Mouse (Mus musculus): ENCODE results near the gene Cggbp1. TPM values are rescaled to one million over a fixed set of nuclear protein-coding genes. Genes with fewer than 3 reads are reported as not detected.

Gene Cggbp1
- polyA plus RNA-seq, 1 experiment from 2014 or later = 112 TPM

GRCm38 (mm10) chr16:64875822-64876221, 24.0 kb downstream of the Cggbp1 start:
- Histone ChIP-seq H3K9me3 (replicated peaks) (no peaks in the 10 kb centered on the region), H3K36me3 (no peaks in the 10 kb centered on the region), H3K27ac (no peak overlapping the region), H3K27me3 (no peaks in the 10 kb centered on the region), H3K9ac (no peak overlapping the region), H3K4me2 (replicated peaks) (no peak overlapping the region), H3K4me1 (no peaks in the 10 kb centered on the region), H3K4me3 (no peak overlapping the region)
- 96% methylated on average over 1 of the region's 1 CpGs for WGBS
- no peak for ATAC-seq (ENCODE audit: low FRiP score)

DNA sequence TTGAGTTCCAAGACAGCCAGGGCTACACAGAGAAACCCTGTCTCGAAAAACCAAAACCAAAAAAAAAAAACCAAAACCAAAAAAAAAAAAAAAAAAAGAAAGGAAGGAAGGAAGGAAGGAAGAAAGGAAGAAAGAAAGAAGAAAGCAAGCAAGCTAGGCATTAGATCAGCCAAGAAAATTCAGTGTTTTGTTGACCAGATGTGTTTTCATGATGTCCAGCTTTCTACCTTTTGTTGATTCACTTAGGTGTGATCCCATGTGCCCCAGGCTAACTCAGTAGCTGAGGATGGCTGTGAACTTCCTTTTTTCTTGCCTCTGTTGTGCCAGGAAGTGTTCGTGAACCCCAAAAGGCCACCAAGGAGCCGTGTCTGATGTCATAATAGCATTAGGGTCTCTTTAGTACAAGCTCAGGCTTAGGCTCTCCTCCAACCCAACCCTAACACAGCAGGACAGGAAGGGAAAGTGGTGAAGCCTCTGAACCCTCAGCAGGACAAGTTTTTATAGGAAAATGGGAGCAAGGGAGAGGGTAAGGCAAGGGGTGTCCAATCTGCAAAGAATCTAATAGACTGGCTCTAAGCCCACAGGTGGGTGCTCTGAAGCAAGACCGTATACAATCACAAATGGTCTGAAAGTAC, 25.0 kb downstream of the Cggbp1 start:
- Histone ChIP-seq H3K9me3 (replicated peaks) (no peaks in the 10 kb centered on the region), H3K27ac (no peak overlapping the region), H3K9ac (no peak overlapping the region), H3K27me3 (no peaks in the 10 kb centered on the region), H3K36me3 (no peaks in the 10 kb centered on the region), H3K4me2 (replicated peaks) (no peak overlapping the region), H3K4me1 (no peaks in the 10 kb centered on the region), H3K4me3 (no peak overlapping the region)
- 78% methylated on average over 4 of the region's 4 CpGs for WGBS
- no peak for ATAC-seq (ENCODE audit: low FRiP score)

DNA sequence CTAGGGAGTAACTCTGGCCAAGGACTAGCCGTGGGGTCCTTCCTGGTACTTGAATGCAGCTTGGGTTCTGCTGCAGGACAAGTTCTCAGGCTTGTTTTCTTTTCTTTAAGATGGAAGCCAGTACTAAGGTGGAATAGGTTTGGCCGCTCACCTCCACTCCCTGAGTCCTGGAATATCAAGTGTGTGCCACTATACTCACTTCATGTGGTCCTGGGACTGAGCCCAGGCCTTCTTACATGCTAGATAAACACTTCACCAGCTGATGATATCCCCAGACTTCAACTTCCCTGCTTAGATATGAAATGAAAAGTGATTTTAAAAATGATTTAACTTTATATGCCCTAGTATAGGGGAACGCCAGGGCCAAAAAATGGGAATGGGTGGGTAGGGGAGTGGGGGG, 25.5 kb downstream of the Cggbp1 start:
- no peak for ATAC-seq (ENCODE audit: low FRiP score)
- Histone ChIP-seq H3K9me3 (replicated peaks) (no peaks in the 10 kb centered on the region), H3K27me3 (no peaks in the 10 kb centered on the region), H3K27ac (no peak overlapping the region), H3K9ac (no peak overlapping the region), H3K36me3 (no peaks in the 10 kb centered on the region), H3K4me1 (no peaks in the 10 kb centered on the region), H3K4me2 (replicated peaks) (no peak overlapping the region), H3K4me3 (no peak overlapping the region)
- WGBS = 83% methylated on average over 3 of the region's 3 CpGs

- no peak for ATAC-seq (ENCODE audit: low FRiP score)
- no peak overlapping the region for H3K4me2 ChIP-seq (replicated peaks)
- no peaks in the 10 kb centered on the region for H3K36me3 ChIP-seq
- WGBS = 87% methylated on average over 3 of the region's 3 CpGs
- H3K4me3 ChIP-seq = no peak overlapping the region
- H3K27ac ChIP-seq = no peak overlapping the region
- H3K4me1 ChIP-seq = no peaks in the 10 kb centered on the region
- H3K27me3 ChIP-seq = no peaks in the 10 kb centered on the region
- H3K9me3 ChIP-seq (replicated peaks) = no peaks in the 10 kb centered on the region
- no peak overlapping the region for H3K9ac ChIP-seq
Observed at GRCm38 (mm10) chr16:64878611-64879132, 26.9 kb downstream of the Cggbp1 start.

- no peaks in the 10 kb centered on the region for H3K4me1 ChIP-seq
- ATAC-seq (ENCODE audit: low FRiP score) = no peak
- H3K9ac ChIP-seq = no peak overlapping the region
- no peaks in the 10 kb centered on the region for H3K9me3 ChIP-seq (replicated peaks)
- H3K27me3 ChIP-seq = no peaks in the 10 kb centered on the region
- no peak overlapping the region for H3K4me3 ChIP-seq
- no peak overlapping the region for H3K27ac ChIP-seq
- WGBS = 82% methylated on average over 5 of the region's 5 CpGs
- no peak overlapping the region for H3K4me2 ChIP-seq (replicated peaks)
- no peaks in the 10 kb centered on the region for H3K36me3 ChIP-seq
Observed at GRCm38 (mm10) chr16:64879735-64880134, 27.9 kb downstream of the Cggbp1 start.

DNA sequence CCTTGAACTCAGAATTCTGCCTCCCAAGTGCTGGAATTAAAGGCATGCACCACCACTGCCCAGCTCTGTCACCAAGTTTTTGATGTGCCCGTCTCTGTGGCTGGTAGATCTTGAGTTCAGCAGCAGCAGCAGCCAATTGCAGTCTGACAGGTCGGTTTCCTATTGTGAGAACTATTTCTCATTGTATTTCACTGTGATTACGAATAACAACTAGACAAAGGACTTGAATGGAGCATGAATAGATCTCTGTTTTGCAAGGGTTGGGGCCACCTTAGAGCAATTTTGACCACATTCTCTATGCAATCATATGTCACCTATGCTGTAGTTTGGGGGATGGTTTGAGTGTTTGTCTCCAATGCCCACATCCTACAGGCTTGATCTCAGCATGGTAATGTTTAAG, 29.2 kb downstream of the Cggbp1 start:
- Histone ChIP-seq H3K27ac (no peak overlapping the region), H3K4me1 (no peaks in the 10 kb centered on the region), H3K9ac (no peak overlapping the region), H3K9me3 (replicated peaks) (no peaks in the 10 kb centered on the region), H3K4me2 (replicated peaks) (no peak overlapping the region), H3K36me3 (no peaks in the 10 kb centered on the region), H3K4me3 (no peak overlapping the region), H3K27me3 (no peaks in the 10 kb centered on the region)
- no peak for ATAC-seq (ENCODE audit: low FRiP score)
- WGBS = 72% methylated on average over 3 of the region's 3 CpGs

- no peak overlapping the region for H3K4me2 ChIP-seq (replicated peaks)
- 83% methylated on average over 2 of the region's 2 CpGs for WGBS
- no peak overlapping the region for H3K27ac ChIP-seq
- H3K36me3 ChIP-seq = no peaks in the 10 kb centered on the region
- H3K4me3 ChIP-seq = no peak overlapping the region
- no peak for ATAC-seq (ENCODE audit: low FRiP score)
- H3K9ac ChIP-seq = no peak overlapping the region
- no peaks in the 10 kb centered on the region for H3K9me3 ChIP-seq (replicated peaks)
- no peaks in the 10 kb centered on the region for H3K4me1 ChIP-seq
- no peaks in the 10 kb centered on the region for H3K27me3 ChIP-seq
Observed at GRCm38 (mm10) chr16:64881442-64881841, 29.6 kb downstream of the Cggbp1 start.

DNA sequence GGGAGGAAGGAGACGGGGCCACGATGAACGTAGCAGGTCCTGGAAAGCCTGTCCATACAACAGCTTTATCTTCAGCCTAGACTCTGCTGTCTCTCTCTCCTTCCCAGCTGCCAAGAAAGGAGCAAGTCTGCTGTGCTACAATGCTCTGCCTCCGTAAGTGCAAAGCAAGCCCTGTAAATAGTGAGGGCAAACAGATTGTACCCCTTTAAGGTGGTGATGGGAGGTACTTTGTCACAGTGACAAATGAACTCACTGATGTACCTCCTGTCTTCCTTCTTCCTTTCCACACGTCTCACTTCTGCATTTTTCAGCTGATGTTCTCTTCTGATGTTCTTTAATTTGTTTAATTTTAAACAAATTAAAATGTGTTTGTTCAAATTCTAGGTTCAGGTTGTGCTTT, 32.1 kb downstream of the Cggbp1 start:
- Histone ChIP-seq H3K27me3 (no peaks in the 10 kb centered on the region), H3K9me3 (replicated peaks) (no peaks in the 10 kb centered on the region), H3K27ac (no peak overlapping the region), H3K4me2 (replicated peaks) (no peak overlapping the region), H3K4me1 (no peaks in the 10 kb centered on the region), H3K9ac (no peak overlapping the region), H3K36me3 (no peaks in the 10 kb centered on the region), H3K4me3 (no peak overlapping the region)
- 67% methylated on average over 5 of the region's 5 CpGs for WGBS
- no peak for ATAC-seq (ENCODE audit: low FRiP score)

DNA sequence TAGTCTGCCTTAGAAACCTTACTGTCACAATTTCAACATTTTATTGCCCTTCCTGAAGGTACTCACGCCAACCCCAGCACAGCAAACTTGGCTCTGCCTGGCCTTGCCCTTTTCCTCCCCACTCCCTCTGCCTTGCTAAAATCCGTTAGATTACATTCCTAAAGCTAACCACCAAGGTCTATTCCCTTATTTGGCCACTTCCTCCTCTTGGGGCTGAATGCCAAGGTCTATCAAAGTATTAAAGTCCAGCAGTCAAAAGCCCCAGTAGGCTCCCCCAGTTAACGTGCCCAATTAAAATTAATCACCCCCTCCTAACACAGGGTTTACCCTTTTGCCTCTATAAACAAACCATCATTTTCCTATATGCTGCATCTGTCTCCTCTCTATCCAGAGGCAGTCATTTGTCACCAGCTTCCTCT, 32.6 kb downstream of the Cggbp1 start:
- no peak for ATAC-seq (ENCODE audit: low FRiP score)
- Histone ChIP-seq H3K27ac (no peak overlapping the region), H3K36me3 (no peaks in the 10 kb centered on the region), H3K4me1 (no peaks in the 10 kb centered on the region), H3K9me3 (replicated peaks) (no peaks in the 10 kb centered on the region), H3K9ac (no peak overlapping the region), H3K4me2 (replicated peaks) (no peak overlapping the region), H3K4me3 (no peak overlapping the region), H3K27me3 (no peaks in the 10 kb centered on the region)
- WGBS = 45% methylated on average over 3 of the region's 3 CpGs

DNA sequence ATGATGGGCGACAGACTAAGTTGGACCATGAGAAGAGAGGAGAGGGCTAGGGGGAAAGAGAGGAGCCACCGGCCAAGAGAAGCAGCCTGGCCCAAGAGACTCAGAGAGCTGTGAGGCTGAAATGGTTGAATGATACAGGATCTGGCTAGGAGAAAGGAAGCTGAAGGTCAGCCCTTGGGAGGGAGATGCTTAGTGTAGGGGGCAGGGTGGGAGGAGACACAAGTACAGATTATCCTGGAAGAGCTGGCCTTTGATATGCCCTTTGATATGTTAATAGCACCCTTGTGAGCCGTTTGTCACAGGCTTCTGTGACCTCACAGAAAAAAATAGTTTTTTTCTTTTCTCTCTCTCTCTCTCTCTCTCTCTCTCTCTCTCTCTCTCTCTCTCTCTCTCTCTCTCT, 33.3 kb downstream of the Cggbp1 start:
- no peak overlapping the region for H3K4me3 ChIP-seq
- H3K27ac ChIP-seq = no peak overlapping the region
- no peaks in the 10 kb centered on the region for H3K9me3 ChIP-seq (replicated peaks)
- ATAC-seq (ENCODE audit: low FRiP score) = no peak
- no peaks in the 10 kb centered on the region for H3K4me1 ChIP-seq
- no peak overlapping the region for H3K9ac ChIP-seq
- H3K36me3 ChIP-seq = no peaks in the 10 kb centered on the region
- no peaks in the 10 kb centered on the region for H3K27me3 ChIP-seq
- H3K4me2 ChIP-seq (replicated peaks) = no peak overlapping the region
- 28% methylated on average over 3 of the region's 3 CpGs for WGBS

DNA sequence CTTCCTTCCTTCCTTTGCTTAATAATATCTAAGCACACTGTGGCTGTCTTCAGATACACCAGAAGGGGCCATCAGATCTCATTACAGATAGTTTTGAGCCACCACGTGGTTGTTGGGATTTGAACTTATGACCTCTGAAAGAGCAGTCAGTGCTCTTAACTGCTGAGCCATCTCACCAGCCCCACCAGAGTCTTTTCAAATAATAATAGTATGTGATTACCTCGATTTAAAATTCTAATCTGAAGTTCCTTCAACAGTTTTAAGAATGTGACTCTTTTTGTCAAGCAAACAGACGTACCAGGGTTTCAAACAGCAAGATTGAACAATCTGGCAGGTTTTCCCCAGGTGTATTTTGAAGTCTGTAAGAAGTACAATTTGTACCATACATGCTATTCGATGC, 33.8 kb downstream of the Cggbp1 start:
- Histone ChIP-seq H3K4me3 (no peak overlapping the region), H3K27ac (no peak overlapping the region), H3K9me3 (replicated peaks) (no peaks in the 10 kb centered on the region), H3K4me2 (replicated peaks) (no peak overlapping the region), H3K4me1 (no peaks in the 10 kb centered on the region), H3K9ac (no peak overlapping the region), H3K36me3 (no peaks in the 10 kb centered on the region), H3K27me3 (no peaks in the 10 kb centered on the region)
- no peak for ATAC-seq (ENCODE audit: low FRiP score)
- 48% methylated on average over 4 of the region's 4 CpGs for WGBS

GRCm38 (mm10) chr16:64889496-64889895, 37.7 kb downstream of the Cggbp1 start:
- WGBS = 91% methylated on average over 3 of the region's 3 CpGs
- H3K9ac ChIP-seq = no peak overlapping the region
- H3K4me3 ChIP-seq = no peak overlapping the region
- no peaks in the 10 kb centered on the region for H3K27me3 ChIP-seq
- no peaks in the 10 kb centered on the region for H3K4me1 ChIP-seq
- H3K9me3 ChIP-seq (replicated peaks) = no peaks in the 10 kb centered on the region
- no peak overlapping the region for H3K4me2 ChIP-seq (replicated peaks)
- H3K27ac ChIP-seq = no peak overlapping the region
- ATAC-seq (ENCODE audit: low FRiP score) = no peak
- no peaks in the 10 kb centered on the region for H3K36me3 ChIP-seq

- Histone ChIP-seq H3K4me2 (replicated peaks) (no peak overlapping the region), H3K27me3 (no peaks in the 10 kb centered on the region), H3K9ac (no peak overlapping the region), H3K9me3 (replicated peaks) (no peaks in the 10 kb centered on the region), H3K27ac (no peak overlapping the region), H3K36me3 (no peaks in the 10 kb centered on the region), H3K4me1 (no peaks in the 10 kb centered on the region), H3K4me3 (no peak overlapping the region)
- WGBS = 81% methylated on average over 2 of the region's 2 CpGs
- ATAC-seq (ENCODE audit: low FRiP score) = no peak
Observed at GRCm38 (mm10) chr16:64899084-64899483, 47.3 kb downstream of the Cggbp1 start.
